Mouse (Mus musculus) embryonic facial prominence, embryonic 11.5 days (tissue): ENCODE data around the gene Perm1. TPM values are rescaled to one million over a fixed set of nuclear protein-coding genes. Genes with fewer than 3 reads are reported as not detected.

Experiments used
- ATAC-seq: fragments of 200-750 bp; cut with Nextera tagmentation; replicated peaks from 2 replicates; pipeline ENCODE4 v1.8.0; 2017; ENCODE audit warnings: low read depth; ENCODE audit not compliant: insufficient number of reproducible peaks, low FRiP score, low TSS enrichment
- DNase-seq: peaks from one replicate; pipeline ENCODE4 v3.0.0-alpha.2; 2015; ENCODE audit warnings: low spot score
- H3K27ac ChIP-seq: fragments of 300-500 bp; sonication (generic); replicated peaks from 2 replicates; pipeline ENCODE4 v1.5.1; 2014; ENCODE audit warnings: mild to moderate bottlenecking, low read depth, low read length, control low read depth
- H3K27me3 ChIP-seq: fragments of 300-500 bp; sonication (generic); 2 replicates; pipeline ENCODE4 v1.6.1; 2014; ENCODE audit warnings: mild to moderate bottlenecking, low read length, moderate library complexity, mixed read lengths; ENCODE audit not compliant: control insufficient read depth, insufficient read depth
- H3K36me3 ChIP-seq: fragments of 300-500 bp; sonication (generic); replicated peaks from 2 replicates; pipeline ENCODE4 v1.6.1; 2014; ENCODE audit warnings: low read depth, mild to moderate bottlenecking, low read length, moderate library complexity, mixed read lengths; ENCODE audit not compliant: control insufficient read depth, insufficient read depth
- H3K4me1 ChIP-seq: fragments of 300-500 bp; sonication (generic); 2 replicates; pipeline ENCODE4 v1.6.1; 2014; ENCODE audit warnings: low read length, mixed read lengths; ENCODE audit not compliant: control insufficient read depth, insufficient read depth
- H3K4me2 ChIP-seq: fragments of 300-500 bp; sonication (generic); 2 replicates; pipeline ENCODE4 v1.6.1; 2014; ENCODE audit warnings: low read depth, mild to moderate bottlenecking, control low read depth, low read length, moderate library complexity
- H3K4me3 ChIP-seq: fragments of 300-500 bp; sonication (generic); 2 replicates; pipeline ENCODE4 v1.5.1; 2014; ENCODE audit warnings: low read depth, low read length, control low read depth
- H3K9ac ChIP-seq: fragments of 300-500 bp; sonication (generic); replicated peaks from 2 replicates; pipeline ENCODE4 v1.6.1; 2014; ENCODE audit warnings: mild to moderate bottlenecking, control low read depth, low read length
- H3K9me3 ChIP-seq: fragments of 300-500 bp; sonication (generic); replicated peaks from 2 replicates; pipeline ENCODE4 v1.6.1; 2016; ENCODE audit warnings: mild to moderate bottlenecking, low read length, inconsistent platforms, mixed read lengths; ENCODE audit not compliant: control insufficient read depth
- WGBS: fragments of 180-500 bp; shearing (Covaris S2); extraction: QIAGEN DNeasy Blood & Tissue Kit; methylation state at CpG from one replicate; pipeline ENCODE4 v1.1.7; 2014; 5-methylcytosine and 5-hydroxymethylcytosine counted together
- polyA plus RNA-seq: library from polyadenylated mRNA; unstranded; fragments of >200 nt; fragmentation: Nextera tagmentation; extraction: Ambion mirVana; gene quantifications from 2 replicates; pipeline ENCODE4 v1.2.1, GENCODE M21; 2014

The Perm1 gene
- polyA plus RNA-seq, 1 experiment from 2014 or later, result 0.60 TPM

DNA sequence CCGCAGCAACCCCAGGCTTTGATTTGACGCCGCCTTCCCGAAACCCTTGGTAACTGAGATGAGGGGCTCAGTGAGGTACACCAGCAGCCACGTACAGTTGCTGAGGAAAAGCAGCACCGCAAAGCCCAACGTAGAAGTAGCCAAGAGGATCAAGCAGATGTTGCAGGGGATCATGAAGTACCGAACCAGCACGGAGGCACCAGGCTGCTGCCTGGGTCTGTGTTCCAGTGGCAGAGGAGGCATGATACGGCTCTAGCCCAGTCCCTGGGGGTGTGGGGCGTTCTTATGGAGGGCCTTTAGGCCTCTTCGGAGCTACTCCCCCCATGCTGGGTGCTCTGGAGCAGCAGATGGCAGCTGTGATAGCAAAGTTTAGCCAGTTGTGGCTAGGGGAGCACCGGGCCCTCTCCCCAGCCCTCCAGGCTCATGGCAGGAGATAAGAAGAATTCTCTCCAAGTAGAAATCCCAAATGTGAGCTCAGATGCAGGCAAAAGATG is 30.2 kb upstream of the Perm1 start:
- peak overlapping the region; percentile 74 for H3K9ac ChIP-seq
- peak overlapping the region; percentile 41 for H3K4me2 ChIP-seq
- H3K27me3 ChIP-seq, result no peaks in the 10 kb centered on the region
- no peaks in the 10 kb centered on the region for H3K9me3 ChIP-seq
- H3K4me1 ChIP-seq, result peaks cover 20% of the 10 kb centered on the region
- peak overlapping the region; percentile 32 for H3K4me3 ChIP-seq
- ATAC-seq (no peak), DNase-seq (no peak)
- WGBS, result 69% methylated on average over 13 of the region's 13 CpGs
- H3K36me3 ChIP-seq, result no peaks in the 10 kb centered on the region
- no peak overlapping the region for H3K27ac ChIP-seq

- ATAC-seq, result peak; percentile 31; the same call in 1 of the 2 replicates
- Histone ChIP-seq H3K4me2 (peak overlapping the region; percentile 41), H3K36me3 (no peaks in the 10 kb centered on the region), H3K4me1 (peaks cover 20% of the 10 kb centered on the region), H3K9me3 (no peaks in the 10 kb centered on the region), H3K27me3 (no peaks in the 10 kb centered on the region), H3K27ac (peak overlapping the region; percentile 59), H3K9ac (peak overlapping the region; percentile 74), H3K4me3 (peak overlapping the region; percentile 32)
- 5% methylated on average over 31 of the region's 31 CpGs for WGBS
- peak; percentile 55 for DNase-seq
These were observed 29.5 kb upstream of the Perm1 start for GRCm38 (mm10) chr4:156185950-156186850.

GRCm38 (mm10) chr4:156188162-156188810 is 27.4 kb upstream of the Perm1 start:
- Histone ChIP-seq H3K4me3 (no peak overlapping the region), H3K36me3 (no peaks in the 10 kb centered on the region; the same call in 1 of the 2 replicates), H3K4me2 (no peak overlapping the region), H3K9ac (no peak overlapping the region), H3K9me3 (no peaks in the 10 kb centered on the region), H3K27ac (peak overlapping the region; percentile 52; the same call in 1 of the 2 replicates), H3K4me1 (peaks cover 23% of the 10 kb centered on the region), H3K27me3 (no peaks in the 10 kb centered on the region)
- DNase-seq, result no peak
- ATAC-seq, result no peak
- 46% methylated on average over 5 of the region's 5 CpGs for WGBS

DNA sequence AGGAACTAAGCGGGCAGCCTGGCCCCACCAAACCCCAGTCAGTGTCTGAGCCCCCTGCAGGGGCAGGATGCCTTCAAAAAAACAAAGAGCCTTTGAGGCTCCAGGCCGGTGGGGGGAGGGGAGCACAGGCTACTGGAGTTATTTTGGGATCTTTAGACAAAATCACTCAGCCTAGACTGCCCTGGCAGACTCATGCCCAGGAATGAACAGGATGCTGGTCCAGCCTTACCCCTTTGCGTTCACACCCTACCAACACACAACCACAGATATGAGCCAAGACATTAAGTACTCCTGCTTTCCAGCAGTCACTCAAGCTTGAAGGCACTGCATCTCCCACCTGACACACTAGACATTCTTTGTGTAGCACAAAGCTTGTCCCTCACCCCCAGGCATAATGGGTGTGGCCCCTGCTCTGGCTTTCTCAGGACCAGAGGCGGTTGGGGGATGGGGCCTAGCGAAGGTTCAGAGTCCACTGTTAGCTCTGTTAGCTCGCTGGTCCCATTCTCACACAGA is 26.8 kb upstream of the Perm1 start:
- WGBS, result 7% methylated on average over 6 of the region's 6 CpGs
- Histone ChIP-seq H3K4me2 (no peak overlapping the region), H3K9me3 (no peaks in the 10 kb centered on the region), H3K9ac (0 out of 2 replicates have a peak overlapping the region, but pooled peaks have one; percentile 34), H3K27me3 (no peaks in the 10 kb centered on the region), H3K36me3 (no peaks in the 10 kb centered on the region; the same call in 1 of the 2 replicates), H3K27ac (peak overlapping the region; percentile 52; the same call in 1 of the 2 replicates), H3K4me1 (peaks cover 24% of the 10 kb centered on the region), H3K4me3 (no peak overlapping the region)
- DNase-seq, result peak; percentile 70
- ATAC-seq, result 0 out of 2 replicates have a peak, but pooled peaks have one; percentile 15

GRCm38 (mm10) chr4:156192421-156193199 is 23.1 kb upstream of the Perm1 start:
- Histone ChIP-seq H3K9me3 (no peaks in the 10 kb centered on the region), H3K4me2 (no peak overlapping the region), H3K36me3 (no peaks in the 10 kb centered on the region; the same call in 1 of the 2 replicates), H3K27me3 (no peaks in the 10 kb centered on the region), H3K9ac (no peak overlapping the region), H3K4me1 (peaks cover 16% of the 10 kb centered on the region), H3K4me3 (no peak overlapping the region), H3K27ac (no peak overlapping the region)
- DNase-seq (no peak), ATAC-seq (no peak)
- WGBS, result 45% methylated on average over 8 of the region's 8 CpGs

DNA sequence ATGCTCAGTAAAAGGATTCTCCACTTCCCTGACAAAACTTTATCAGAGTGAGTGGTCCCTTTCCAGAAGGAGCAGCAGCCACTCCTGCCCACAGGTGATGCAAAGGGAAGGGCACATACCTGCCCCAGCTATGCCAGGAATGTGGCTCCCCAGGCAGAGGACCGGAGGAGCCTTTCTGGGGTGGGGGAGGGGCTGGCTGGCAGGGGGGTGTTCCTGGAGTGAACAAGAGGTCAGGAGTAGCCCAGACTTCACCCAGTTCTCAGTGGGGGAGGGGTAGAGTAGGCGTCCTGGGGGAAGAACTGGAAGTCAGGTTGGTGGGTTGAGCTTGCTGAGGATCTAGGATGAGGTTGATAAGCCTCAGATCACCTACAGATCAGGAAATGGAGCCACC is 22.5 kb upstream of the Perm1 start:
- Histone ChIP-seq H3K4me2 (no peak overlapping the region), H3K4me1 (peaks cover 14% of the 10 kb centered on the region), H3K27me3 (no peaks in the 10 kb centered on the region), H3K9me3 (no peaks in the 10 kb centered on the region), H3K27ac (no peak overlapping the region), H3K4me3 (no peak overlapping the region), H3K9ac (no peak overlapping the region), H3K36me3 (no peaks in the 10 kb centered on the region; the same call in 1 of the 2 replicates)
- ATAC-seq (no peak), DNase-seq (peak; percentile 20)
- WGBS, result 13% methylated on average over 2 of the region's 2 CpGs

GRCm38 (mm10) chr4:156193906-156194305 is 21.8 kb upstream of the Perm1 start:
- Histone ChIP-seq H3K4me3 (no peak overlapping the region), H3K27ac (no peak overlapping the region), H3K9ac (no peak overlapping the region), H3K36me3 (no peaks in the 10 kb centered on the region; the same call in 1 of the 2 replicates), H3K4me1 (peaks cover 10% of the 10 kb centered on the region), H3K9me3 (no peaks in the 10 kb centered on the region), H3K27me3 (no peaks in the 10 kb centered on the region), H3K4me2 (no peak overlapping the region)
- ATAC-seq (no peak), DNase-seq (no peak)
- WGBS, result 63% methylated on average over 5 of the region's 5 CpGs
